Mouse (Mus musculus) ES-E14 (cell line): ENCODE data around the gene Ldb2.

ENCODE experiments used
- HCFC1 ChIP-seq: IDR thresholded peaks from 2 replicates; pipeline ENCODE4 v1.6.1; 2012; ENCODE audit warnings: low read length, inconsistent platforms, borderline replicate concordance; ENCODE audit not compliant: insufficient read depth
- ZNF384 ChIP-seq: IDR thresholded peaks from 2 replicates; pipeline ENCODE4 v1.6.1; 2012; ENCODE audit warnings: low read depth, low read length, inconsistent platforms

- TF ChIP-seq ZNF384 = no peak
- no peak for TF ChIP-seq HCFC1
These were observed 208.7 kb downstream of the Ldb2 start for GRCm38 (mm10) chr5:44590750-44591149.
